Comparison of ENCODE assay signal across 24 mouse cellular contexts in the genomic region with DNA sequence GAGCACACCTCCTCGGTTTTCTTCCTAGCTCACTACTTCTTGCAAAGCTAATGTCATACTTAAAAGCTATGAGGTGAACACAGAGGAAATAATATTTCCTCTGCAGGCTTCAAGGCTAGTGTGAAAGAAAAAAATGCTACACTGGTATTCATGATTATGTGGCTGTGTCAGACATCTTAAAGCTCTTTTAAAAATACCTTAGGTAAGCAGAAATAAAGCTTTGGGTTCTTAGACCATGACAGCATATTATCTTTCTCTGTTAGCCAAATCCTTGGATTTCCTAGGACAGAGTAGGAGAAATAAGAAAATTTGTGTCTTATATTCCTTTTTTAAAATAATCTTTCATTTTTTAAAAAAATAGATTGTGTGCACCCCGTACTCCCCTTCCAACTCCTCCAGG.
"Had no signal": no experiment of that assay in that cellular context is flagged by ENCODE, and none has a peak within 500 bp of the region (broad histone marks: within the 10 kb centered on the region; RNA-seq: fewer than 3 reads in every experiment).

No protein-coding gene starts in this region.

- DNase-seq: gastrocnemius, postnatal 14 days; gastrocnemius, postnatal 36 days; heart, adult 2 months; heart, postnatal 14 days; heart, postnatal 36 days; kidney, adult 18-20 months; kidney, adult 8-10 months; kidney, postnatal 10 days; kidney, postnatal 25 days; kidney, postnatal 4 days; left cerebral cortex, postnatal 4 days had no signal

- H3K9ac ChIP-seq: heart, embryonic 13.5 days; heart, embryonic 15.5 days; hindbrain, embryonic 13.5 days; hindbrain, embryonic 15.5 days; limb, embryonic 13.5 days; limb, embryonic 15.5 days; liver, embryonic 12.5 days; liver, embryonic 14.5 days had no signal

- H3K4me3 ChIP-seq: heart, adult 2 months; heart, embryonic 13.5 days; heart, embryonic 15.5 days; hindbrain, embryonic 13.5 days; hindbrain, embryonic 15.5 days; layer of hippocampus, adult 2 months; left cerebral cortex, adult 2 months; limb, embryonic 13.5 days; limb, embryonic 15.5 days; liver, embryonic 12.5 days had no signal

- H3K9me3 ChIP-seq: heart, embryonic 13.5 days; heart, embryonic 15.5 days; hindbrain, embryonic 13.5 days; hindbrain, embryonic 15.5 days; limb, embryonic 13.5 days; limb, embryonic 15.5 days; liver, embryonic 12.5 days had no signal

- H3K27me3 ChIP-seq: heart, embryonic 13.5 days; heart, embryonic 15.5 days; hindbrain, embryonic 13.5 days; hindbrain, embryonic 15.5 days; limb, embryonic 13.5 days; limb, embryonic 15.5 days; liver, embryonic 12.5 days had no signal

- ATAC-seq: hindbrain, postnatal 0 days; intestine, embryonic 16.5 days; liver, embryonic 12.5 days had no signal

- H3K4me1 ChIP-seq: heart, embryonic 13.5 days; heart, embryonic 15.5 days; hindbrain, embryonic 13.5 days; hindbrain, embryonic 15.5 days; limb, embryonic 13.5 days; limb, embryonic 15.5 days; liver, embryonic 12.5 days had no signal

- H3K4me2 ChIP-seq: heart, embryonic 11.5 days; heart, embryonic 13.5 days; heart, embryonic 15.5 days; hindbrain, embryonic 13.5 days; hindbrain, embryonic 15.5 days; limb, embryonic 13.5 days; limb, embryonic 15.5 days; liver, embryonic 12.5 days had no signal

- H3K27ac ChIP-seq: heart, adult 2 months; heart, embryonic 13.5 days; heart, embryonic 15.5 days; hindbrain, embryonic 13.5 days; hindbrain, embryonic 15.5 days; hindbrain, postnatal 0 days; layer of hippocampus, adult 2 months; left cerebral cortex, adult 2 months; limb, embryonic 13.5 days; limb, embryonic 15.5 days; liver, embryonic 12.5 days; liver, embryonic 14.5 days had no signal
